In genomic region chr1:72225720-72226171, GRCm38 (mm10) we compare ENCODE assay signal across 8 mouse cellular contexts. TPM values are rescaled to one million over a fixed set of nuclear protein-coding genes. Genes with fewer than 3 reads are reported as not detected.
DNase-seq lines count a peak whose midpoint lies in the region; ATAC-seq and TF ChIP-seq lines count a peak whose summit lies in the region.
"Not testable (repeated sequence)": the region's sequence is repeated elsewhere in the genome, so short reads cannot be mapped to it uniquely, and the experiment has no call there.

No protein-coding gene starts in this region.

- H3K9me3 ChIP-seq in hindbrain, embryonic 13.5 days, result not testable (repeated sequence)

- H3K4me1 ChIP-seq in hindbrain, embryonic 13.5 days (replicated peaks), result not testable (repeated sequence)

- ATAC-seq in Patski, result peak; percentile 66
- ATAC-seq in hindbrain, embryonic 13.5 days (ENCODE audit: low FRiP score), result peak; percentile 92

- CTCF ChIA-PET in Patski (lab: Charles Lee), result interaction anchor here (1.9 kb wide), 1 partner anchor 13 kb away, joined by 3 read pairs; no protein-coding TSS in a partner anchor

- DNase-seq in Patski (ENCODE audit: low read depth, low spot score), result not testable (repeated sequence)
- peak; percentile 87 to 90 for DNase-seq in cerebellum, postnatal 14 days
- peak; percentile 58 to 64 for DNase-seq in frontal cortex, postnatal 14 days (ENCODE audit: low spot score in 2 of 2)
- DNase-seq in layer of hippocampus, postnatal 36 days, result peak; percentile 60 to 77
- peak; percentile 81 for DNase-seq in lung, postnatal 25 days (ENCODE audit: low spot score)
- peak; percentile 90 for DNase-seq in retina, embryonic 14.5 days (ENCODE audit: low spot score)
- DNase-seq in thymus, postnatal 4 days, result peak; percentile 91

- under 1% methylated on average over 25 of the region's 31 CpGs for WGBS in hindbrain, embryonic 13.5 days

- POLR2A ChIA-PET in Patski (lab: Charles Lee), result interaction anchor here (0.6 to 2.1 kb wide), 2 partner anchors 19 to 574 kb away, joined by 3 to 5 read pairs; no protein-coding TSS in a partner anchor

- not testable (repeated sequence) for H3K27me3 ChIP-seq in Patski
- H3K27me3 ChIP-seq in hindbrain, embryonic 13.5 days, result peaks cover 27% of the 10 kb centered on the region

- TF ChIP-seq CTCF in Patski (IDR thresholded peaks at IDR 0.05), result not testable (repeated sequence)

- H3K9ac ChIP-seq in hindbrain, embryonic 13.5 days, result peak overlapping the region; percentile 57

- H3K4me2 ChIP-seq in hindbrain, embryonic 13.5 days, result peak overlapping the region; percentile 63

- H3K4me3 ChIP-seq in hindbrain, embryonic 13.5 days, result peak overlapping the region; percentile 45

- in situ Hi-C loops in Patski (cut with MboI; ENCODE audit: low pct_unique_long_range_greater_than_20kb), result not testable (repeated sequence)

- H3K36me3 ChIP-seq in hindbrain, embryonic 13.5 days, result not testable (repeated sequence)

- not testable (repeated sequence) for H3K27ac ChIP-seq in hindbrain, embryonic 13.5 days

RNA-seq across cellular contexts. Expression of gene Mreg, which starts 13.6 kb away (rescaled TPM):
- polyA plus RNA-seq in Patski (2021), result 0.74 TPM
- polyA plus RNA-seq in hindbrain, embryonic 13.5 days (2015; fragmentation: Nextera tagmentation; extraction: Ambion mirVana), result 5.7 and 7.0 TPM in 2 replicates
- total RNA-seq in layer of hippocampus, postnatal 36 days (2021), result 1 to 10 TPM; 3.4 to 4.2 TPM

RNA-seq across cellular contexts. Expression of gene Pecr, which starts 58.4 kb away (rescaled TPM):
- 27.2 TPM for polyA plus RNA-seq in Patski (2021)
- polyA plus RNA-seq in hindbrain, embryonic 13.5 days (2015; fragmentation: Nextera tagmentation; extraction: Ambion mirVana), result 8.8 and 8.9 TPM in 2 replicates
- total RNA-seq in layer of hippocampus, postnatal 36 days (2021), result 1 to 10 TPM; 4.4 to 4.8 TPM

RNA-seq across cellular contexts. Expression of gene Tmem169, which starts 58.4 kb away (rescaled TPM):
- 1.4 TPM for polyA plus RNA-seq in Patski (2021)
- polyA plus RNA-seq in hindbrain, embryonic 13.5 days (2015; fragmentation: Nextera tagmentation; extraction: Ambion mirVana), result 42.3 and 46.8 TPM in 2 replicates
- total RNA-seq in layer of hippocampus, postnatal 36 days (2021), result 10 to 100 TPM; 16.6 to 17.6 TPM

Comparison
In these comparisons a context has a peak if more than half of its experiments do, and no peak if none do; other contexts are left out.
1. RNA of gene Tmem169, which starts 58.4 kb away (polyA plus RNA-seq): 42.3 to 46.8 TPM in hindbrain, embryonic 13.5 days; 1.4 TPM in Patski (single experiment); every median in the first group is over 10 times any median in the second.